Mouse (Mus musculus) gastrocnemius, adult 8-10 months (tissue): ENCODE measurements around the gene Fcna. TPM values are rescaled to one million over a fixed set of nuclear protein-coding genes. Genes with fewer than 3 reads are reported as not detected.

Experiments used
- DNase-seq, 2 experiments: peaks; one replicate each; pipeline ENCODE4 v3.0.0; 2022; ENCODE audit warnings: low spot score in 2 of 2
- total RNA-seq, 4 experiments: library from RNA; stranded (reverse); gene quantifications; 2 replicates each; pipeline ENCODE4 v1.2.4; 2022

Gene Fcna
- total RNA-seq = 1 to 10 TPM in 3 of 4 experiments, under 1 TPM in 1; 0.41 to 4.2 (median 1.9) TPM

- DNase-seq = no peak
Measured at GRCm38 (mm10) chr2:25627811-25628210, at the start of gene Fcna. Fcna (minus strand) TSS chr2:25628030.

- no peak for DNase-seq
Measured at GRCm38 (mm10) chr2:25676486-25676885, 48.7 kb upstream of the Fcna start, which contains the start of gene Lcn6. Lcn6 (plus strand) TSS chr2:25676786.

- DNase-seq = no peak
Measured at GRCm38 (mm10) chr2:25666516-25666915, 38.7 kb upstream of the Fcna start.

GRCm38 (mm10) chr2:25664125-25664524 is 36.3 kb upstream of the Fcna start:
- DNase-seq = no peak

GRCm38 (mm10) chr2:25663511-25663910 is 35.7 kb upstream of the Fcna start:
- DNase-seq = no peak

- no peak for DNase-seq
Measured at GRCm38 (mm10) chr2:25661245-25661970, 33.6 kb upstream of the Fcna start.

GRCm38 (mm10) chr2:25660279-25660678 is 32.4 kb upstream of the Fcna start:
- DNase-seq = no peak

GRCm38 (mm10) chr2:25657652-25658051 is 29.8 kb upstream of the Fcna start, which contains the start of gene Lcn5:
Lcn5 (plus strand) TSS chr2:25657952.
- no peak for DNase-seq

GRCm38 (mm10) chr2:25657246-25657645 is 29.4 kb upstream of the Fcna start:
- no peak for DNase-seq

GRCm38 (mm10) chr2:25656691-25657090 is 28.9 kb upstream of the Fcna start:
- peak in 1 of 2 experiments; percentile 34 for DNase-seq

- no peak for DNase-seq
Measured at GRCm38 (mm10) chr2:25654502-25654901, 26.7 kb upstream of the Fcna start.

GRCm38 (mm10) chr2:25652902-25653301 is 25.1 kb upstream of the Fcna start, which contains the start of gene Lcn8:
Lcn8 (plus strand) TSS chr2:25653120.
- DNase-seq = no peak

GRCm38 (mm10) chr2:25639890-25640289 is 12.1 kb upstream of the Fcna start:
- no peak for DNase-seq

- no peak for DNase-seq
Measured at GRCm38 (mm10) chr2:25634046-25634445, 6.2 kb upstream of the Fcna start.

GRCm38 (mm10) chr2:25633616-25634015 is 5.8 kb upstream of the Fcna start:
- no peak for DNase-seq

GRCm38 (mm10) chr2:25628738-25629137 is 908 bp upstream of the Fcna start:
- no peak for DNase-seq

GRCm38 (mm10) chr2:25625986-25626385 is 1.8 kb downstream of the Fcna start:
- no peak for DNase-seq

- DNase-seq = peak; percentile 85 to 86
Measured at GRCm38 (mm10) chr2:25621229-25622200, 6.3 kb downstream of the Fcna start, which contains the start of gene Tmem141. Tmem141 (minus strand) TSS chr2:25622005.

GRCm38 (mm10) chr2:25620852-25621228 is 7.0 kb downstream of the Fcna start:
- DNase-seq = no peak

GRCm38 (mm10) chr2:25620386-25620785 is 7.4 kb downstream of the Fcna start:
- no peak for DNase-seq

GRCm38 (mm10) chr2:25617578-25617977 is 10.3 kb downstream of the Fcna start, which contains the start of gene Ccdc183:
Ccdc183 (minus strand) TSS chr2:25617678.
- no peak for DNase-seq

GRCm38 (mm10) chr2:25616398-25616797 is 11.4 kb downstream of the Fcna start:
- DNase-seq = no peak
